Mouse (Mus musculus): Measurements from ENCODE around the gene Catsper2. TPM values are rescaled to one million over a fixed set of nuclear protein-coding genes. Genes with fewer than 3 reads are reported as not detected.

The Catsper2 gene
- polyA plus RNA-seq, 1 experiment, result 0.92 TPM

- Histone ChIP-seq H3K79me2 (ENCODE audit: control insufficient read depth, insufficient read depth) (no peaks in the 10 kb centered on the region), H3K79me3 (ENCODE audit: low read depth) (no peaks in the 10 kb centered on the region), H3K36me3 (ENCODE audit: control insufficient read depth, insufficient read depth) (peaks cover 35% of the 10 kb centered on the region), H3K4me3 (ENCODE audit: insufficient read depth, poor library complexity, severe bottlenecking) (no peak overlapping the region), H3K27me3 (ENCODE audit: control insufficient read depth, insufficient read depth, insufficient read length) (no peaks in the 10 kb centered on the region), H3ac (ENCODE audit: control insufficient read depth, insufficient read length, low read depth) (no peak overlapping the region)
- no peak for TF ChIP-seq MYOG (IDR thresholded peaks at IDR 0.05; ENCODE audit: control insufficient read depth, extremely low read depth, insufficient read length)
- TF ChIP-seq CEBPB (IDR thresholded peaks at IDR 0.05; ENCODE audit: low read depth), result no peak
- TF ChIP-seq MAX (IDR thresholded peaks at IDR 0.05), result no peak
- no peak for TF ChIP-seq MYOD1 (IDR thresholded peaks at IDR 0.05; ENCODE audit: control insufficient read depth, insufficient read length, low read depth)
- TF ChIP-seq FOSL1 (IDR thresholded peaks at IDR 0.05; ENCODE audit: insufficient read depth, low read length, poor library complexity, severe bottlenecking), result no peak
- no peak for TF ChIP-seq USF1 (IDR thresholded peaks at IDR 0.05; ENCODE audit: low read depth)
- no peak for TF ChIP-seq CTCF (IDR thresholded peaks at IDR 0.05; ENCODE audit: control insufficient read depth, insufficient read depth, insufficient read length)
Observed at GRCm38 (mm10) chr2:121442259-121443067, 28.9 kb upstream of the Catsper2 start.

GRCm38 (mm10) chr2:121441800-121442199 lies 28.2 kb upstream of the Catsper2 start:
- no peak overlapping the region for H3ac ChIP-seq (ENCODE audit: control insufficient read depth, insufficient read length, low read depth)
- no peaks in the 10 kb centered on the region for H3K79me2 ChIP-seq (ENCODE audit: control insufficient read depth, insufficient read depth)
- no peak overlapping the region for H3K4me3 ChIP-seq (ENCODE audit: insufficient read depth, poor library complexity, severe bottlenecking)
- TF ChIP-seq USF1 (IDR thresholded peaks at IDR 0.05; ENCODE audit: low read depth) (no peak), MAX (IDR thresholded peaks at IDR 0.05) (no peak), CTCF (IDR thresholded peaks at IDR 0.05; ENCODE audit: control insufficient read depth, insufficient read depth, insufficient read length) (no peak), CEBPB (IDR thresholded peaks at IDR 0.05; ENCODE audit: low read depth) (no peak), MYOD1 (IDR thresholded peaks at IDR 0.05; ENCODE audit: control insufficient read depth, insufficient read length, low read depth) (no peak), FOSL1 (IDR thresholded peaks at IDR 0.05; ENCODE audit: insufficient read depth, low read length, poor library complexity, severe bottlenecking) (no peak), MYOG (IDR thresholded peaks at IDR 0.05; ENCODE audit: control insufficient read depth, extremely low read depth, insufficient read length) (no peak)
- no peaks in the 10 kb centered on the region for H3K79me3 ChIP-seq (ENCODE audit: low read depth)
- no peaks in the 10 kb centered on the region for H3K27me3 ChIP-seq (ENCODE audit: control insufficient read depth, insufficient read depth, insufficient read length)
- peaks cover 40% of the 10 kb centered on the region for H3K36me3 ChIP-seq (ENCODE audit: control insufficient read depth, insufficient read depth)

GRCm38 (mm10) chr2:121440834-121441605 lies 27.4 kb upstream of the Catsper2 start:
- TF ChIP-seq USF1 (IDR thresholded peaks at IDR 0.05; ENCODE audit: low read depth), result no peak
- no peak for TF ChIP-seq MYOD1 (IDR thresholded peaks at IDR 0.05; ENCODE audit: control insufficient read depth, insufficient read length, low read depth)
- TF ChIP-seq MYOG (IDR thresholded peaks at IDR 0.05; ENCODE audit: control insufficient read depth, extremely low read depth, insufficient read length), result no peak
- TF ChIP-seq CEBPB (IDR thresholded peaks at IDR 0.05; ENCODE audit: low read depth), result no peak
- no peak for TF ChIP-seq FOSL1 (IDR thresholded peaks at IDR 0.05; ENCODE audit: insufficient read depth, low read length, poor library complexity, severe bottlenecking)
- TF ChIP-seq MAX (IDR thresholded peaks at IDR 0.05), result no peak
- no peak for TF ChIP-seq CTCF (IDR thresholded peaks at IDR 0.05; ENCODE audit: control insufficient read depth, insufficient read depth, insufficient read length)
- Histone ChIP-seq H3K36me3 (ENCODE audit: control insufficient read depth, insufficient read depth) (peaks cover 44% of the 10 kb centered on the region), H3K79me3 (ENCODE audit: low read depth) (no peaks in the 10 kb centered on the region), H3ac (ENCODE audit: control insufficient read depth, insufficient read length, low read depth) (no peak overlapping the region), H3K4me3 (ENCODE audit: insufficient read depth, poor library complexity, severe bottlenecking) (no peak overlapping the region), H3K27me3 (ENCODE audit: control insufficient read depth, insufficient read depth, insufficient read length) (no peaks in the 10 kb centered on the region), H3K79me2 (ENCODE audit: control insufficient read depth, insufficient read depth) (no peaks in the 10 kb centered on the region)

- H3K79me2 ChIP-seq (ENCODE audit: control insufficient read depth, insufficient read depth), result no peaks in the 10 kb centered on the region
- H3K79me3 ChIP-seq (ENCODE audit: low read depth), result no peaks in the 10 kb centered on the region
- no peak overlapping the region for H3K4me3 ChIP-seq (ENCODE audit: insufficient read depth, poor library complexity, severe bottlenecking)
- peaks cover 57% of the 10 kb centered on the region for H3K36me3 ChIP-seq (ENCODE audit: control insufficient read depth, insufficient read depth)
- TF ChIP-seq MYOD1 (IDR thresholded peaks at IDR 0.05; ENCODE audit: control insufficient read depth, insufficient read length, low read depth) (no peak), FOSL1 (IDR thresholded peaks at IDR 0.05; ENCODE audit: insufficient read depth, low read length, poor library complexity, severe bottlenecking) (no peak), USF1 (IDR thresholded peaks at IDR 0.05; ENCODE audit: low read depth) (no peak), MYOG (IDR thresholded peaks at IDR 0.05; ENCODE audit: control insufficient read depth, extremely low read depth, insufficient read length) (no peak), MAX (IDR thresholded peaks at IDR 0.05) (no peak), CEBPB (IDR thresholded peaks at IDR 0.05; ENCODE audit: low read depth) (no peak), CTCF (IDR thresholded peaks at IDR 0.05; ENCODE audit: control insufficient read depth, insufficient read depth, insufficient read length) (no peak)
- H3ac ChIP-seq (ENCODE audit: control insufficient read depth, insufficient read length, low read depth), result no peak overlapping the region
- no peaks in the 10 kb centered on the region for H3K27me3 ChIP-seq (ENCODE audit: control insufficient read depth, insufficient read depth, insufficient read length)
Observed at GRCm38 (mm10) chr2:121439746-121440145, 26.2 kb upstream of the Catsper2 start.

- no peaks in the 10 kb centered on the region for H3K27me3 ChIP-seq (ENCODE audit: control insufficient read depth, insufficient read depth, insufficient read length)
- no peak overlapping the region for H3ac ChIP-seq (ENCODE audit: control insufficient read depth, insufficient read length, low read depth)
- no peak for TF ChIP-seq CEBPB (IDR thresholded peaks at IDR 0.05; ENCODE audit: low read depth)
- no peak for TF ChIP-seq CTCF (IDR thresholded peaks at IDR 0.05; ENCODE audit: control insufficient read depth, insufficient read depth, insufficient read length)
- no peak for TF ChIP-seq MYOG (IDR thresholded peaks at IDR 0.05; ENCODE audit: control insufficient read depth, extremely low read depth, insufficient read length)
- TF ChIP-seq FOSL1 (IDR thresholded peaks at IDR 0.05; ENCODE audit: insufficient read depth, low read length, poor library complexity, severe bottlenecking), result no peak
- no peak for TF ChIP-seq MYOD1 (IDR thresholded peaks at IDR 0.05; ENCODE audit: control insufficient read depth, insufficient read length, low read depth)
- TF ChIP-seq USF1 (IDR thresholded peaks at IDR 0.05; ENCODE audit: low read depth), result no peak
- no peak for TF ChIP-seq MAX (IDR thresholded peaks at IDR 0.05)
- H3K36me3 ChIP-seq (ENCODE audit: control insufficient read depth, insufficient read depth), result peaks cover 93% of the 10 kb centered on the region
- H3K79me3 ChIP-seq (ENCODE audit: low read depth), result no peaks in the 10 kb centered on the region
- peaks cover 4% of the 10 kb centered on the region for H3K79me2 ChIP-seq (ENCODE audit: control insufficient read depth, insufficient read depth)
- no peak overlapping the region for H3K4me3 ChIP-seq (ENCODE audit: insufficient read depth, poor library complexity, severe bottlenecking)
Observed at GRCm38 (mm10) chr2:121434854-121435253, 21.3 kb upstream of the Catsper2 start.

Measured in C2C12 (cell line).